Mouse (Mus musculus) kidney, adult 18-20 months (tissue): ENCODE measurements around the gene Mbd4.

Source experiments
- DNase-seq: peaks from one replicate; pipeline ENCODE4 v3.0.0; 2021

The Mbd4 gene

GRCm38 (mm10) chr6:115856361-115856745 is 3.2 kb upstream of the Mbd4 start:
- peak; percentile 42 for DNase-seq

DNA sequence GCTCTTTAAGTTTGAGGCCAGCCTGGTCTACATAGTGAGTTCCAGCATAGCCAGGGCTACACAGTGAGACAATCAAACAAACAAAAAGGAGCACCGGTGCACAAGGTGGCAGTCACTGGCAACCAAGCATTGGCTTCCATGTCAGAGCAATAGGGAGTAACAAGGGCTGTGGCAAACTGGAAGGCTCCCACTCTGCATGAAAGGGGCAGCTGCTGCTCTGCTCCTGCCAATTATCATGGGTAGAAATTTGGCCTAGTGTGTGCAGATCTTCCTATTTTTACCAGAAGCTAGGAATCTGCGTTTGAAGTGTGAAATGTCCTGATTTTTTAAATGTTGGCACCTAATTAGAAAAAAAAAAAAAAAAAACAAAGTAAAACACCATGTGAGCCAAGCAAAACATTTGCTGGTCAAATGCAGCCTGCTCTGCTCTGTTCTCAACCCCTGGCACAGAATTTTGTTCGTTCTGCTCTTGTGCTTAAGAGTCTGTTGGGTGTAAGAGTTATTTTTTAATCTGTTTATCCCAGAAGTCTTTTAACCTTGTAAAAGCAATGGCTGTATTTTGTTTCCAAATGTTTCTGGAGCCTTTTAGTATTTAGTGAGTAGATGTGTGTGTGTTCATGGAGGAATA is 2.7 kb upstream of the Mbd4 start:
- DNase-seq: no peak

GRCm38 (mm10) chr6:115854432-115854831 is 1.3 kb upstream of the Mbd4 start:
- no peak for DNase-seq

DNA sequence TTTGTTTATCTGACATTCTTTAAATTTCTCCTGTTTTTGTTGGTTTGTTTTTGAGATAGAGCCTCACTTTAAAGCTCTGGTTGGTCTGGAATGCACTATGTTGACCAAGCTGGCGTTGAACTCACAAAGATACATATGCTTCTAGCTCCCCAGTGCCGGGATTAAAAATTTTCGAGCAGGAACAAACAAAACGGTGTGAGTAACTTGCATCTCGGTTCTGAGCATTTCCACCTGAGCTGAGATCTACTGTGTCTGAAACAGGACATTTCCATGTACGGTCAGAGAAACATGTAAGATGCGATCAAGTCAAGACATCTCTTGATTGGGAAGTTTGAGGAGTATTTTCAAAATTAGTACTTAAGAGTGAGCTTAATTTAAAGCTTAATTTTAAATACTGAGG is 814 bp upstream of the Mbd4 start:
- DNase-seq: no peak

GRCm38 (mm10) chr6:115852446-115853090 is 603 bp downstream of the Mbd4 start:
- DNase-seq: no peak

GRCm38 (mm10) chr6:115848598-115849304 is 4.4 kb downstream of the Mbd4 start:
- no peak for DNase-seq

DNA sequence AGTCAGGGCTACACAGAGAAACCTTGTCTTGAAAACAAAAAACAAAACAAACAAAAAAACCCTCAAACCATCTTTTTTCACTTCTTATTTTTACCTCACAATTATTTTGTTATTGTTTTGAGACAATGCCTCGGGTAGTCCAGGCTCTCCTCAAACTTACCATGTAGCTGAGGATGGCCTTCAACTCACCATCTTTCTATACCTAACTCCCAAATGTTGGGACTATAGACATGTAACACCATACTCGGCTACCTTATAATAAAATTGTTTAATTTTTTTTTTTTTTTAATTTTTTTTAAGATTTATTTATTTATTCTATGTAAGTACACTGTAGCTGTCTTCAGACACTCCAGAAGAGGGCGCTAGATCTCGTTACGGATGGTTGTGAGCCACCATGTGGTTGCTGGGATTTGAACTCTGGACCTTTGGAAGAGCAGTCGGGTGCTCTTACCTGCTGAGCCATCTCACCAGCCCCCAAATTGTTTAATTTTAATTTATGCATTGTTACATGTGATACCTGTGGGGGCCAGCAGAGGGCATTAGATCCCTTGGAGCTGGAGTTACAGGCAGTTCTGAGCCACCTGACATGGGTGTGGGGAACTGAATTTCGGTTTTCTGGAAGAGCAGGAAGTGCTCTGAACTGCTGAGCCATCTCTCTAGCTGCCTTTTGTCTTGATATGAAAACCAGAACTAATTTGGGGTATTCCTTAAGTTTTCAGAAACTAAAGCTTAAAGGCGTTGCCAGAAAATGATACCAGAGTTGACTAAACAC is 6.3 kb downstream of the Mbd4 start:
- DNase-seq: peak; percentile 67

DNA sequence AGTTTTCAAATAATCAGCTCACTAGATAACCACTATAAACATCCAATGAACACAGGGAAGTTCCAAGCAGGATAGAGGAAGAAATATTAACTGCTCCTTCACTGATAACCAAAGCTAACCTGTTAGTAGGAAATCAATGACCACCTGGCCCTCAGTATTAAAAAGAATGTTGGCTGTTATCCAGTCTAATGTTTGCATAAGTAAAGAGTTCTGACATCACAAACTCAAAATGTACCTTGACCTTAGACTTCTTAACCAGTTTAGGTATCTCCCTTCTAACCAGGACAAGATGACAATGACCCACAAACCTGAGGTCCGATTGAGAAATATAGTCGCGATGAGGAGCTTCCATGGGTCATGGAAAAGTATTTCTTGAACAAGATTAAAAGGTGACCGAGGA is 8.2 kb downstream of the Mbd4 start:
- no peak for DNase-seq

DNA sequence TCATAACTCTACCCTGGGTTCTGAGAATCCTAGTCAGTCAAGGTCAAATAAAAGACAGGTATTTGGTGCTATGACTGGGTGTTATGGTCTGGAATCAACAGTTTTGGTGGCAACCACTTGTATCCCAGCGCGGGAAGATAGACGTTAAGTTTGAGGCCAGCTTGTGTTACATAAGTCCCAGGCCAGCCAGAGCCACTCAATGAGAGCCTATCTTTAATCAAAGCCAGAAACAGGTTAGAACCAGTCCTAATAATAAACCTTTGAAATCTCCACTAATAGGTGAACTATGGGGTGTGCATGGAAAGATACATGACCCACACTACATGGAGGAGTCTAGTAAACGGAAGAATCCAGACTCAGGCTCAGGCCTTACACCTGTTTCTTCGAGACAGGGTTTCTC is 14.4 kb downstream of the Mbd4 start:
- no peak for DNase-seq

DNA sequence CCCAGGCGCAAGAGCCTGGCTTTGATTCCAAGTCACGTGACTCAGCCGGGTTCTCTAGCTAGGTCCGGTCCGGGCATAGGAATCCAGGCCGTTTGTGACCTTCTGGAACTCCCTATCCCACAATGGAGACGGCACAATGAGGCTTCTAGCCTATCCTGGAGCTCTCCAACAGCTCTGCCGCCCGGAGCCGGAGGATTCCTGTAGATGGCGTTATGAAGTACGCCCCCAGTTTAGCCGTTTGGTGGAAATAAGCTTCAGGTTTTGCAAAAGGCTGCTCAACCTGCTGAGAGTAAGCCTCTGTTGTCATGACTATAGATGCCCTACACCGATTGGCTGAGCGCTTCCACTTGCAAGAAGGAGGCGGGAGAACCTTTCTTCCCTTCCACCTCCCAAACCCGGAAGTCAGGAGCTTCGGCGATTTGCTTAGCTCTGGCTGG is 15.0 kb downstream of the Mbd4 start, which contains the start of gene Efcab12:
Gene Efcab12 (minus strand): TSS at position 252 of the 437 bp plus-strand sequence.
- DNase-seq: peak; percentile 75

DNA sequence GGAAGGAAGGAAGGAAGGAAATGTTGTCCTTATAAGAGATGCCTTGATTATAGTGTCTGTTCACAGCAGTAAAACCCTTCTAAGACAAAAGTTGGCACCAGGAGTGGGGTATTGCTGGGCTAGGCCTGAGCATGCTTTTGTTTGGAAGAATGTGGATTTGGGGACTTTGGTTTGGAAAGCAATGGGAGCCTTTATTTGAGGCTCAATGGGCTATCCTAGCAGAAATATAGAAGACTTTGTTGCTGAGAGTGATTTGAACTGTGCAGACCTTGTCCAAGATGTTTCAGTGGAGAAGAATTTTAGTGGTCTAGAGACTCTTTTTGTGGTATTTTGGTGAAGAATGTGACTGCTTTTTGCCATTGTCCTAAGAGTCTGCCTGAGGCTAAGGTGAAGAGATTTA is 19.3 kb downstream of the Mbd4 start:
- no peak for DNase-seq

GRCm38 (mm10) chr6:115832152-115832850 is 20.9 kb downstream of the Mbd4 start:
- no peak for DNase-seq

GRCm38 (mm10) chr6:115830779-115831601 is 22.2 kb downstream of the Mbd4 start:
- no peak for DNase-seq

- peak; percentile 55 for DNase-seq
These were observed 29.2 kb downstream of the Mbd4 start for GRCm38 (mm10) chr6:115823850-115824464.

- DNase-seq: no peak
These were observed 31.8 kb downstream of the Mbd4 start for GRCm38 (mm10) chr6:115821216-115821993.

GRCm38 (mm10) chr6:115818129-115818528 is 35.0 kb downstream of the Mbd4 start:
- no peak for DNase-seq

DNA sequence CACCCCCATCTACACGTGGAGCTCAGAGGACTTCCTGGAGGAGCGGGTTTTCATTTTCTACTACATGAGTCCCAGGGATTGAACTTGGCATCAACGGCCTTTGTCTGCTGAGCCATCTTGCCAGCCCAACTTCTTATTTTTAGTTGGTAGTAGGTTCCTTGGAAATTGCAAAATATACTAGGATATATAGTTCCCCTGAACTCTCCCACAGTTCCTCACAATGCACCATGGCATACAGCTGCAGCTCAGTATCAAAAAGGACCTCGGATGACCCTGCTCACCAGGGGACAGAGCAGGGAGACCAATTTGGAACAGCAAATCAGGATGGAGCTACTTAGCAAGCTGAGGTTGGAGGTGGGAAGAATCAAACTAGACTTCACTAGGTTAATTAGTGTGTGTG is 38.1 kb downstream of the Mbd4 start:
- DNase-seq: no peak

GRCm38 (mm10) chr6:115814104-115814503 is 39.1 kb downstream of the Mbd4 start:
- DNase-seq: peak; percentile 65

GRCm38 (mm10) chr6:115811606-115812005 is 41.6 kb downstream of the Mbd4 start:
- no peak for DNase-seq

DNA sequence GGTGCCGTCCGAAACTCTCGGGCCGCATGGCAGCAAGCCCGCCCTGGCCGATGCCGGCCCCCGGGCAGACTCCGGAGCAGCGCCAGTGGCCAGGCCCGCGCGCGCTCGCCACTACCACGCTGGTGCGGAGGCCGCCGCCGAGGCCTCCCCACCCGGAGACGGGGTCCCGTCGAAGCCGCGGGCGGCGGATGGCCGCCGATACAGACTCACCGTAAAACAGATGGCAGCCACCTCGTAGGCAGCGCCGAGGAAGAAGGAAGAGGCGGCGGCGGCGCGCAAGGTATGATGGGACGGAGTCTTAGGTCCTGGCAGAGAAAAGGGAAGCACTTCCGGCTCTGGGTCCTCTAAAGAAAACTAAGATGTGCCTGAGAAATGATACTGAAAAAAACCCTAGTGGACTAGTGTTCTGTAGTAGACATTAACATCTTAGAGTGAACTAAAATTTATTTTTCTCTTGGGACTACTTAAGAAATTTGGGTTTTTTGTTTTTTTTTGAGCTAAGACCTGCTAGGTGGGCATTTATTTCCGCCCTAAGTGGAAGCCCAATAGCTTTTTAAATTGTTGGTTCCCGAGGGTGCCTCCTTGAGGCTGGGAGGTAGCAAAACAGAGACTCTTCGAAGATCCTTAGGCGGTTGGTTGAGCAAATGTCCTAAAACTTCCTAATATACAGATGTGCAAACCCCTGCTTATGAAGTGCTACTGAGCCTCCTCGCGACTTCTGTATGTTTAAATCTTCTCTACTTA is 44.5 kb downstream of the Mbd4 start, which contains the start of gene Rpl32:
Gene Rpl32 (minus strand): TSS at position 260 of the 744 bp plus-strand sequence.
- peak; percentile 92 for DNase-seq
